Mouse (Mus musculus) gastrocnemius, adult 8-10 months (tissue): Measurements from ENCODE around the gene Dcaf8. TPM values are rescaled to one million over a fixed set of nuclear protein-coding genes. Genes with fewer than 3 reads are reported as not detected.
A peak's percentile ranks its signal among the peaks of the same experiment; 100 is the strongest.

Source experiments
- DNase-seq, 2 experiments: peaks; one replicate each; pipeline ENCODE4 v3.0.0; 2022; ENCODE audit warnings: low spot score in 2 of 2
- total RNA-seq, 4 experiments: library from RNA; stranded (reverse); gene quantifications; 2 replicates each; pipeline ENCODE4 v1.2.4; 2022

The Dcaf8 gene
- total RNA-seq = 100 to 1,000 TPM; 197 to 219 (median 208) TPM

DNA sequence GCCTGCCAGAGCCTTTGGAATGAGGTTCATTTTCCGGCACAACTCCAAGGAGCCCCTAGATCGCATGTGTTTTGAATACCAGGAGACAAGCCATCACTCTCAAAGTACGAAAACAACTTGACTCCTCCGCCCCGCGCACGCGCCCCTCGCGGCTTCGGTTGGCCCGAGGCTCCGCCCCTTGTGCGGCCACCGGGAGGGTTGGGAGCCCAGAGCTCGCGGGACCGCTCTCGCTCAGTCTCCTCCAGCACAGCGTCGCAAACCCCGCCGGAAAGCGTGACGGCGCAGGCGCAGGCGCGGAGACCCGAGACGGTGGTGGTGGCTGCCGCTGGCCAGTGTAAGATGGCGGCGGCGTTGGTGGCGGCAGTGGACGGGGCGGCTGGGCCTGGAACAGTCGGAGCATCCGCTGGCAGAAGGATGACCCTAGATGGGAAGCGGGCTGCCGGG is at the start of gene Dcaf8:
Dcaf8 (plus strand) TSS at position 250 of the 444 bp plus-strand sequence.
- DNase-seq = peak; percentile 96 to 98

DNA sequence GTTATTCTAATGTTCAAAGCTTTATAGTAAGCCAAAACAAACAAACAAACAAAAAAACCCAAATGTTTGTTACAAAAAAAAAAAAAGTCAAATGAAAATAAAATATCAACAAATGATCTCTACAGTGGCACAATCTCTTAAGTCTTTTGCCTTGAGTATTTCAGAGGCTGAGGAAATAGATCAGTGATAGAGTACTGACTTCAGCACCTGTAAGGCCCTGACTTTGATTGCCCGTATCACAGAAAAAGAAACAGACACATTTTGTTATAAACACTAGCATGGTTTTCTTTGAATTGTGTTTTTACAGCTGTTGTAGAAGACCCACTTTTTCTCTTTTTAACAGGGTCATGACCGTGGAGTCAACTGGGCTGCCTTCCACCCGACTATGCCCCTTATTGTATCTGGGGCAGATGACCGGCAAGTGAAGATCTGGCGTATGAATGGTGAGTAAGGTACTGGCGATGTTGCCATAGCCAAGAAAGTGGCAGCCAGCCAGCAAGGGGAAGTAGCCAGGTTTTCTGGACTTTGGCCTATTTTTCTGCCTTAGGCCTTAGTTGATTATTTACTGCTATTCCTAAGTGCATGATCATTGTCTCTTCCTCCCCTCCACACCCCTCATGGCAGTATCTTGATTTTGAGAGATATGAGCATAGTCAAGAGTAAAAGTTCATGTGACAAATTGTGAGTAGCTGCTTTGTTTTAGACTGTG is 48.4 kb upstream of the Dcaf8 start:
- DNase-seq = no peak

DNA sequence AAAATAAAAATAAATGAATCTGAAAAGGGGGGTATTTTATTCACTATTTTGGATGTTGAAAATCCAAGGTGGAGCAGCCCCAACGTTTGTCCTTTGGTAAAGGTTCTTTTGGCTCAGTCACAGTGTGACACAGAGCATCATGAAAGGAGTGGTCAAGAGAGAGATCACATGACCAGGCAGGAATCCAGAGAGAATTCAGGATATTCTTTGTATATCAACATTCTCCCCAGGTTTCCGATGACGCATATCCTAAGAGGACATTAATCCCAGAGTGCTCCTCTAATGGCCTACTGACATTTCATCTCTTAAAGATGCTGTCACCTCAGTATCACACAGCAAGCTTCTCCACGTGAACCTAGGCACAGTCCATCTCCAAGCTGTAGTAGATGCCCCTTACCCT is 44.3 kb upstream of the Dcaf8 start:
- DNase-seq = no peak

DNA sequence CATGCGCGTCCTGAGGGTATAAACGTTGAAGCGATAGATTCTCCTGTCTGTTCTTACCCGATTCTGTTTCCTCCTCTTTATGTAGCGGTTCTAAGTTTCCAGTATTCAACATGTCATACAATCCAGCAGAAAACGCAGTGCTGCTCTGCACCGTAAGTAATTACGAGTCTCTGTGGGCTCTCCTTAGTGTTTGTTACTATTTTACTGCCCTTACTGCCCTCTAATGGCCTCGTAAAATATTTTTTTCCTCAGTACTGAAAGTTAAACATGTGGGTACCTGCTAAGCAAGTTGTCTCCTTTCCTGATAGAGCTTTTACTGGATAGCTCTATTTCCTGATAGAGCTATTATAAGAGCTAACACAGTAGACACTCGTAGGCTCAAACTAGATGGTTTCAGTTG is 42.8 kb upstream of the Dcaf8 start:
- DNase-seq = no peak

DNA sequence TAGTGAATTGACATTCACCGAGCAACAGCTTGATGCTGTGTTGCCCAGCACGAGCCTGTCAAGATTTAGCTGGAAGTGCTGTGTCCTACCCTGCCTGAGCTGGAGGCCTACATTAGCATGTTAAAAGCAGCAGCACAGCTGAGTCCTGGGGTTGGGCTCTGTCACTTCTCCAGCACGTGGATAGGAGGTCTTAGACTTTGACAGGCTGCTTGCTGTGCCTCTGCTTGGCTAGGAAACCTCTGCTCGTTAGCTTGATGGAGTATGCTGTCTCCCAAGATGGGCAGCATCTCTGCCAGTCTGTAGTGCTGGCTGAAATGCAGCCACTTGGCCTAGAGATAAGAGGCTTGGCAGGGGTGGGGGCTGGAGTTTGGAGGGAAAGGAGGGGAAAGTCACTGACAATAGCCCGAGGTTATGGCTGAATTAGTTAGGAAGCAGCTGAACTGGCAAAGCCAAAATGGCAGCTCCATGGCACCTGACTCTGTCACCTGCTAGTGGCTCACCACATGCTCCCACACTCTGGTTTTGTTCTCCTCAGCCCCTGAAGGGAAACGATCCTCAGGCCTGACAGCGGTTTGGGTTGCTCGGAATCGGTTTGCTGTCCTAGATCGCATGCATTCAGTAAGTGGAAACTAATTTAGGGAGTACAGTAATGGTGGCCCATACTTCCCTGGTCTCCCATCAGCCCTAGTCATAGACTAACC is 40.0 kb upstream of the Dcaf8 start:
- no peak for DNase-seq

DNA sequence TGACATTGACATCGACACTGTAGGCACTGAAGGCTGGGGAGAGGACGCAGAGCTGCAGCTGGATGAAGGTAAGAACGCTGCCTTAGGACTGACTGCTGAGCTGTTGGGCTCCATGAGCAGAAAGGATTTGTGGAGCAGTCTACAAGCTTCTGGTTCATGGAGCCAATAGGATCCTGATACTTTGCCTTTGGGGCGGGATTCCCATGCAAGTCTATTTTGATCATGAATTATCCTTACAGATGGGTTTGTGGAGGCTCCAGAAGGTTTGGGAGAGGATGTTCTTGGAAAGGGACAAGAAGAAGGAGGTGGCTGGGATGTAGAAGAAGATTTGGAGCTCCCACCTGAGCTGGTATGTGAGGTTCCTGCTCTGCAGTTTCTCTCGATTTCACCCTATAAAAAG is 30.9 kb upstream of the Dcaf8 start:
- no peak for DNase-seq

DNA sequence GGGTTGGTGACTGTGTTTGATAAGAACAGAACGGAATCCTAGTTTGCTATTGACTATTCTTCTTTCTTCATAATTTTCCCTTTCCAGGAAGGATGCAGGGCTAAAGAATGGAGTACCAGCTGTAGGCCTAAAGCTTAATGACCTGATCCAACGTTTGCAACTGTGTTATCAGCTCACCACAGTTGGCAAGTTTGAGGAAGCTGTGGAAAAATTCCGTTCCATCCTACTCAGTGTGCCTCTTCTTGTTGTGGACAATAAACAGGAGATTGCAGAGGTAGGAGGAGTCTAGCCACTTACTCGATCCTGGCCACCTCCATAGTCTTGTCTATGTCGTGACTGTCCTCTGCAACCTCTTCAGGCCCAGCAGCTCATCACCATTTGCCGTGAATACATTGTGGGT is 28.8 kb upstream of the Dcaf8 start:
- no peak for DNase-seq

DNA sequence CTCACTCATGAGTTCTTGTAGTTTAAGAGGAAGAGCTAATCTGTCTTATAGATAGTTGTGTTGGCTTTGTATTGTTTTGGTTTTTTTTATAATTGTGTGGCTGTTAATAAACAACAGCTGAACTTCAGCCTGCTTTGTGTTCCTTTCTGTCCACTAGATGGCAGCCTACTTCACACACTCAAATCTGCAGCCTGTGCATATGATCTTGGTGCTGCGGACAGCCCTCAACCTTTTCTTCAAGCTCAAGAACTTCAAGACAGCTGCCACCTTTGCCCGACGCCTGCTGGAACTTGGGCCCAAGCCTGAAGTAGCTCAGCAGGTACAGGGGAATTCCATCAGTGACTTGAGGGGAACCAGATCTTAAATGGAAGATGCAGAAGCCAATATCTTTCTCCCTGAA is 28.2 kb upstream of the Dcaf8 start:
- DNase-seq = peak in 1 of 2 experiments; percentile 31

DNA sequence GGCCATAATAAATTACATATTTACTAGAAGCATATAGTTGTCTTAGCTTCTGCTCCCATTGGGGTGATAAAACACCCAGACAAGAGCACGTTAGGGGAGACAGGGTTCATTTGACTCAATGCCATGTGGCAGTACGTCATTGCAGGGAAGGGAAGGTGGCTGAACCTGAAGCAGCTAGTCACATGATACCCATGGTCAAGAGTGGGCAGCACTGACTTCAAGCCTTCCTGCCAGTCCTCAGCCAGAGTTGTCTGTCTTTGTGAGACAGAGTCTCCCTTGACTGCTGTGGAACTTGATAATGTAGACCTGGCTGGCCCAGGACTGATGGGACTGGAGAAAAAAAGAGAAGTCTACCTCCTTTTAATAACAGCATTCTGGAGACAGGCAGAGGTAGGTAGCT is 25.2 kb upstream of the Dcaf8 start:
- DNase-seq = no peak

DNA sequence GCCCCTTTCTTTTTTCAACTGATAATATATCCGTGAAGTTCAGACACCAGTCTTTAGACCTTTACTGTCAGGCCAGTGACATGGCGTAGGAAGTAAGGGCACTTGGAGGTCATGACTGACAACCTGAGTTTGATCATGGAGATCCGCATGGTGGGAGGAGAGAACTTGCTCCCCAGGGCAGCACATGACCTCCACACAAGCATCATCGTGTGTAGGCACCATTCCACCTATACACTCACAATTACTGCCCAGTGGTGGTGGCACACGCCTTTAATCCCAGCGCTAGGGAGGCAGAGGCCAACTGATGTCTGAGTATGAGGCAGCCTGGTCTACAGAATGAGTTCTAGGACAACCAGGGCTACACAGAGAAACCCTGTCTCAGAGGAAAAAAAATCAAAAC is 23.3 kb upstream of the Dcaf8 start:
- DNase-seq = no peak

DNA sequence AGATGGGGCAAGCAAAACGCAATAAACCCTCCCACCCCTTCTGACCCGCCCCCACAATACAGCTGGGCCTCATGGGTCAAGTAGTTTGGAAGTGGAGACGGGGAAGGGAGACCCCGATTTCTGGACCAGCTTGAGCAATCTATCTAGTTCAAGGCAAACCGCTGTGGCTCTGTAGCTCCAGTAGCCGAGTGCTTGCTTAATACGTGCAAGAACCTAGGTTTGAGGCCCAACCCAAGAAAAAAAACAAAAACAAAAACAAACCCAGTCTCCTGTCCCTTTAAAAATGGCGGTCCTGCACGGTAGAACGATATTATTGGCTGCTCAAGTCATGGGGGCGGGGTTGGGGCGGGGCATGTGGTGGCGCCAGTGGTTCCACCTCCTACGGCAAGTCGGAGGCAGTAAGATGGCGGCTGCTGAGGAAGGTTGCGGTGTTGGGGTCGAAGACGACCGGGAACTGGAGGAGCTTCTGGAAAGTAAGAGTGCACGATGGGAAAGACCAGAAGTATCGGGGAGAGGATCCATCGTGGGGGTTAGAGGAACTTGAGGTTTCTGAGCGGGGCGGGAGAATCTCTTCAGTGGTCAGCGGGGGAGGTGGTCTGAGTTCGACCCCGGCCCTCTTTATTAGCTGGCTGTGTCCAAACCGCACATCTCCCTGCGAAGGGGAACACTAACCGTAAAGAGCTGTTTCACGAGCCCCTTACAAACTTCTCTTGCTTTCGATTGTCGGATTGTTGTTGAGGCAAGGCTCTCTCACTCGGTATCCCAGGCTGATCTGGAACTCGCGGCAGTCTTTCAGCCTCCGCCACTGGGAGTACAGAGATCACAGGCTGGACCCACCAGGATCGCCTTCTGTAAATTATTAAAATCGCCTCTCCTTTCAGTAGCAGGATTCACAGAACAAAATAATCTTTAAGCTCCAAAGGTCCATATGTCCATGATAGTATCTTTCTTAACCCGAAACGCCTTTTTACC is 21.2 kb upstream of the Dcaf8 start, which contains the start of gene Pex19:
Pex19 (plus strand) TSS at position 380 of the 972 bp plus-strand sequence.
- peak; percentile 27 to 54 for DNase-seq

DNA sequence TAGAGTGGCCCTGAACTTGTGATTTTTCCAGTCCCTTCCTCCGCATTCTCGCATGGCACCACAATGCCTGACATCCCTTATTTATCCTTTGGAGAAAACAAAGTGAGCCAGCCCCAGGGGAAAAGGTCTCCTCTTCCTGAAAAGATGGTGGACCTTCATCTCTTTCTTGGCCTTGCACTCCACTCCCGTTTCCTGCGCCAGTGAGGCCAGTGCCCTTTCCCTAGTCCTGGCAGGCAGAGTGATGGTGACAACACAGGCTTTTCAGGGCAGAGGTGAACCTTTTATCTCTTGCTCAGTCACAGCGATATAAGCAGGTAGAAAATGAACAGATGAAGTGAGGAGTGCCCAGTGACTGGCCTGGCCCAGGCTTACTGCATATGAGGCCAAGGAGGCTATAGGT is 20.4 kb upstream of the Dcaf8 start:
- no peak for DNase-seq

DNA sequence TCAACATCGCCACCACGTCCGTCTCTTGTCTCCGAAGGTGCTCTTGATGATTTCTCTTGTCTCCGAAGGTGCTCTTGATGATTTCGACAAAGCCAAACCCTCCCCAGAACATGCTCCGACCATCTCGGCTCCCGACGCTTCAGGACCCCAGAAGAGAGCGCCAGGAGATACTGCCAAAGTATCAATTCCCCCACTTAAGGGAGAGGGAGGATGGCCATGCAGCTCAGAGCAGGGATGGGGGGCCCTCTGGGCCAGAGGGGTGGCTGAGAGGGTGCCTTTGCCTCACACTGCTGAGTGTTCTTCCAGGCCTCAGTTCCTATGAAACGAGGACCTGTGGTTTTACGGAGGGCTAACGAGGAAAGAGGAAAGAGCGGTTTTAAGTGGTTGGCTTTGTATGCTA is 19.3 kb upstream of the Dcaf8 start:
- no peak for DNase-seq

DNA sequence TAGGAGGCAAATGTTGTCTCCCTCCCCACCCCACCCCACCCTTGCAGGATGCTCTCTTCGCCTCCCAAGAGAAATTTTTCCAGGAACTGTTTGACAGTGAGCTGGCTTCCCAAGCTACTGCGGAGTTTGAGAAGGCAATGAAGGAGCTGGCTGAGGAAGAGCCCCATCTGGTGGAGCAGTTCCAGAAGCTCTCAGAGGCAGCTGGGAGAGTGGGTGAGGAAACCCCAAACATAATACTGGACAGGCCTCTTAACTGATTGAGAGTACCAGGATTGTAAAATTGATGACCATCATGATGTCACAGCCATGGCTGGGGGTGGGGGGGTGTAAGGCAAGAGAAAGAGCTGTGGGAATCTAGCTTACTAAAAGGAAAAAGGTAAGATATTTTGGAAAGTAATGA is 18.8 kb upstream of the Dcaf8 start:
- no peak for DNase-seq

DNA sequence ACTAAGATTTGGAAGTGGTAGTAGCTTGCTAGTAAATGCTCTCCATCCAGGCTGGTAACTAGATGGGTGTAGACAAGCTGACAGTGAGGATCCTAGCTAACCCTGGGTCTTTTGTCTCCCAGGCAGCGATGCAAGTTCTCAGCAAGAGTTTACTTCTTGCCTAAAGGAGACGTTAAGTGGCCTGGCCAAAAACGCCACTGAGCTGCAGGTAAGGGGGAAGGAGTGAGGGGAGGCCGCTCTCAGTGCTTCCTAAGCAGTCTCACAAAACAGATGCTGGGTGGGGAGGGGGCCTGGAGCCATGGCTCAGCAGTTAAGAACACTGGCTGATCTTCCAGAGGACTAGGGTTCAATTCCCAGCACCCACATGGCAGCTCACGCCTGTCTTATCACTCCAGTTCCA is 18.1 kb upstream of the Dcaf8 start:
- DNase-seq = no peak

DNA sequence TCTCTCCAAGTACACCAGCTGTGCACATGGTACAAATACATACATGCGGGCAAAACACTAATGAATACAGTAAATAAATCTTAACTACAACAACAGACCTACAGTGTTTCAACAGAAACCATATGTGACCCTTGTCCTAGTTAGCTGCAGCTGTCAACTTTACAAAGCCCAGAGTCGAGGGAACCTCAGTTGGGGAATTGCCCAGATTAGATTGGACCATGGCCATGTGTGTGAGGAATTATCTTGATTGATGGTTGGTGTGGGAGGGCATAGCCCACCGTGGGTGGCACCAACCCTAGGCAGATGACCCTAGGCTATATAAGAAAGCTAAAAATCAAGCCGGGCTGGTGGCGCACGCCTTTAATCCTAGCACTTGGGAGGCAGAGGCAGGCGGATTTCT is 15.6 kb upstream of the Dcaf8 start:
- no peak for DNase-seq

DNA sequence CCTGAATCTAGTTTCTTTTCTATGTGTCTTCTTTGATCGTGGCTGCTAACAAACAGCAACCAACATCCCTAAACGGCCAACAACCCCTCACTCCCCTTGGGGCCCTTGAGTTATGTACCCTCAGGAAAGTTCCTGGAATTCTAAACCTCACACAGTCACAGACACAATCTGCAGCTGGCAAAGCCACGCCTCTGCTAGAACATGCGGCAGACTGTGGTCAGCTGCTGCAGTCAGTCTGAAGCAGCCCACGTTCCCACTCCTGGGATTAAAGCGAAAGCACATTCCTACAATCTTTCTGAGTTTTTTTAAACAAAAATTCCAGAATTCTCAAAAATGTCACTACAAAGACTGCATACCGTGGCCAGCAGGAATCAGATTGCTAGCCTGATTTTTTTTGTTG is 14.3 kb upstream of the Dcaf8 start:
- no peak for DNase-seq

DNA sequence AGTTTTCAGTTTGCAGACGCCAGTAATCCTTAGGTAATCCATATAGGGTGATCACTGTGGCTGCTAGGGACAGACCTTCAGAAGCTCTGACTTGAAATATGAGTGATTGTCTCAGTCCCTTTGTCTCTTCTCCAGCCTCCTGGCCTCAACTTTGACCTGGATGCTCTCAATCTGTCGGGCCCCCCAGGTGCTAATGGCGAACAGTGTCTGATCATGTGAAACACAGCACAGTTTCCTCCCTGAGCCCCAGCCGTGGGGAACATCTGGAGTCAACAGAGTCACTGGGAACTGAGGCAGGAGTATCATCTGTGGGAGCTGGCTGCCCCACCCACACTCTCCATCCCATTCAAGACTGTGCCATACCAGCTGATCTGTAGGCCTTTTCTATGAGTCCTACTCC is 13.8 kb upstream of the Dcaf8 start:
- DNase-seq = no peak

DNA sequence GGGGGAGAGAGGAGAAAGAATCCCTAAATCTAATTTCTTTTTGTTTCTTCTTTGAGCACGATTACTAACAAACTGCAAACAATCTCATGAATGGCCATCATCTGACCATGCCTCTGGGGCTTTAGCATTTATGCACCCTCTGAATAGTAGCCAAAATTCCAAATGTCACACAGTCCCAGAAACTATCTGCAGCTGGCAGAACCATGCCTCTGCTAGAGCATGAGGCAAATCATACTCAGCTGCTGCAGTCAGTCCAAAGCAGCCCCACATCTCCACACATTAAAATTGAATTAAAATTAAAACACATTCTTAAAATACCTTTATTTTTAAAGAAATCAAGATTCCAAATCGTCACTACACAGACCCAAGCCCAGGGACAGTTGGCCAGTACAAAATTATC is 7.7 kb upstream of the Dcaf8 start:
- DNase-seq = no peak

DNA sequence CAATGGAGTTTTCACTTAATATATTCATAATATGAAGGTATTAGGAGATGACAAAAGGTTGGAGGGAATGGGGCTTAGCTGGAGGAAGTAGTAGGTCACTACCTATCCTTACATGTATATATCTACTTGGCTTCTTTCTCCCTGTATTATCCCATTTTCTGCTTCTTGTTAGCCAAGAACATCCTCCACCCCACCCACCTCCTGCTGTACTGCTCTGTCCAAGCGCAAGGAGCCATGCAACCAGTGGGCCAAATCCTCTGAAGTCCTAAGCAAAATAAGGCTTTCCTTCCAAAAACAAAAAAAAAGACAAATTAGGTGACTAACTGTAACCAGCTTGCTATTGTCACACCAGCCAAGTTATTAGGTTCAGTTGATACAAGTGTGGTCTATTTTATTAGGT is 7.1 kb upstream of the Dcaf8 start:
- no peak for DNase-seq

DNA sequence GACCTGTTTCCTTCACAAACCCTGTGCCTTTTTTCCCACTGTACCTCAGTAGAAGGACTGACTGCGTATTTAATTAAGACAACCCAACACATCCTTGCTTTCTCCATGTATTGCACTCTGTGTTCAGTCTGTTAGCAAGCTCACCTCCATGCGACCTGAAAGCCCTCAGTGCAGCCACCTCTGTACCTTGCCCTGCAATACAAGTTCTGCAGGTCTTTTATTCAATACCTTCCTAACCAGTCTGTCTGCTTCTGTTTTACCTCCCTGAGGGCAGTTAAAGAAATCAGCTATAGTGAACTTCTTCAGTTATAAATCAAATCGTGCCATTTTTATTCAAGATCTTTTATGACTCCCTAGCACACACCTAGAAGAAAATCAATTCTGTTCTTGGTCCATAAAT is 6.4 kb upstream of the Dcaf8 start:
- DNase-seq = no peak

DNA sequence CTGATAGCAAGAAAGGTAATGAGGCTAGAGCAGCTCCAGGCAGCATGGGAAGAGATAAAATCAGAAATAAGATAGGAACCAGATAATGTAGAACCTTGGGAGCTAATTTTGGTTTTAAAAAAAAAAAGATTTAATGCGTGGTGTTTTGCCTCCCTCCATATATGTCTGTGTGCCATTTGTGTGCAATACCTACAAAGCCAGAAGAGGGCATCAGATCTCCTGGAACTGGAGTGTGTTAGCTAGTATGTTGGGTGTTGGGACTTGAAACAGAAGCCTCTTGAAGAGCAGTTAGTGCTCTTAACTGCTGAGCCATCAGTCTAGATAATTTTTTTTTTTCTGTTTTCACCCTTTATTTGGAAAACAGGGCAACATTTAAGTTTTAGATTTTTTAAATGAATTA is 4.3 kb upstream of the Dcaf8 start:
- DNase-seq = peak; percentile 18 to 24
